Mouse (Mus musculus): ENCODE data around the gene Ap3m1.
"Not testable (repeated sequence)": the region's sequence is repeated elsewhere in the genome, so short reads cannot be mapped to it uniquely, and the experiment has no call there.

Ap3m1 gene

GRCm38 (mm10) chr14:21052112-21052780 is at the start of gene Ap3m1, which contains the start of gene Adk:
Ap3m1 (minus strand) TSS chr14:21052508.
Adk (plus strand) TSS chr14:21052574.
- in situ Hi-C loops (cut with MboI) = no loop called here

GRCm38 (mm10) chr14:21101562-21101961 is 49.3 kb upstream of the Ap3m1 start:
- in situ Hi-C loops (cut with MboI) = no loop called here

- in situ Hi-C loops (cut with MboI) = no loop called here
Observed at GRCm38 (mm10) chr14:21100876-21101275, 48.6 kb upstream of the Ap3m1 start.

- in situ Hi-C loops (cut with MboI) = no loop called here
Observed at GRCm38 (mm10) chr14:21099371-21099770, 47.1 kb upstream of the Ap3m1 start.

- in situ Hi-C loops (cut with MboI) = no loop called here
Observed at GRCm38 (mm10) chr14:21096689-21097088, 44.4 kb upstream of the Ap3m1 start.

- in situ Hi-C loops (cut with MboI) = no loop called here
Observed at GRCm38 (mm10) chr14:21096279-21096678, 44.0 kb upstream of the Ap3m1 start.

- in situ Hi-C loops (cut with MboI) = not testable (repeated sequence)
Observed at GRCm38 (mm10) chr14:21094161-21094560, 41.9 kb upstream of the Ap3m1 start.

DNA sequence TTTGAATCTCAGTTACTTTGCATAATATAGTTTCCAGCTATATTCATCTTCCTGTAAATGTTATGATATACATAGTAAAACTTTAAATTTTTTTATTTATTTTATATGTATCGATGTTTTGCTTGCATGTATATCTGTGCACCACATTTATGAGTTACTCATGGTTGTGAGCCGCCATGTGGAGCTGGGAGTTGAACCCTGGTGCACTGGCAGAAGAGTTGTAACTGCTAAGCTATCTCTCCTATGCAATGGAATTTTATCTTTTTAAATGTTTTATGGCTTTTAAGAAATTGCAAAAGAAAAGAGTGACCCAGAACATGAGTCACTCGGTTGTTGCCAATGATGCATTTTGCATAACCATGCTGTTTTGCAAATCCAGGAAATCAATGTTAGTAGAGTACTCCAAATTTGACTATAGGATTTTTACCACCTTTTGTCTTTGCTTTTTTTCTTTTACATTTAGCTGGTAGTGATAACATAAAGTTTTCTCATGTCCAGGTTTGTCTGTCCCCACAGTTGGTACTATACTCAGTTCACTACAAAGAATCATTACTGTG is 38.7 kb upstream of the Ap3m1 start:
- in situ Hi-C loops (cut with MboI) = no loop called here

GRCm38 (mm10) chr14:21090400-21090799 is 38.1 kb upstream of the Ap3m1 start:
- in situ Hi-C loops (cut with MboI) = no loop called here

- in situ Hi-C loops (cut with MboI) = no loop called here
Observed at GRCm38 (mm10) chr14:21088731-21089130, 36.4 kb upstream of the Ap3m1 start.

GRCm38 (mm10) chr14:21087390-21088060 is 35.2 kb upstream of the Ap3m1 start:
- in situ Hi-C loops (cut with MboI) = no loop called here

GRCm38 (mm10) chr14:21086827-21087351 is 34.6 kb upstream of the Ap3m1 start:
- in situ Hi-C loops (cut with MboI) = no loop called here

GRCm38 (mm10) chr14:21086106-21086505 is 33.8 kb upstream of the Ap3m1 start:
- in situ Hi-C loops (cut with MboI) = no loop called here

GRCm38 (mm10) chr14:21085666-21086065 is 33.4 kb upstream of the Ap3m1 start:
- in situ Hi-C loops (cut with MboI) = no loop called here

DNA sequence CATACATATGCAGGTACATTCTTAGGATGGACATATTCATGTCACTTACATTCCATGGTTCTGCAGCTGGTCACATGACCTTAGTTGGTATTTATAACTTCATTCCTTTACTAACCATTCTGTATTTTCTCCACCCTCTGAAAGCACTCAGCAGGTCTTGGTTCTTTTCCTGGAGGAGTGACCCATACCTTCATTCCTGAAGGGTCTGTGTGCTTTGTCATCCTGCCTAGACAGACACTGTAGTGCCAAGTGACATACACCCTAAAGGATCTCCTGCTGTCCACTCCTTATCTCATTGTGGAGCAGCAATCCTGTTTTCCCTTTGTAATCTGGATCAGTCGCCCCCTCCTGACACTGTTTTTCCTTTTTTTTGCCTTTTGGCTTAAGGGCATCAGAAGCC is 30.5 kb upstream of the Ap3m1 start:
- in situ Hi-C loops (cut with MboI) = no loop called here

DNA sequence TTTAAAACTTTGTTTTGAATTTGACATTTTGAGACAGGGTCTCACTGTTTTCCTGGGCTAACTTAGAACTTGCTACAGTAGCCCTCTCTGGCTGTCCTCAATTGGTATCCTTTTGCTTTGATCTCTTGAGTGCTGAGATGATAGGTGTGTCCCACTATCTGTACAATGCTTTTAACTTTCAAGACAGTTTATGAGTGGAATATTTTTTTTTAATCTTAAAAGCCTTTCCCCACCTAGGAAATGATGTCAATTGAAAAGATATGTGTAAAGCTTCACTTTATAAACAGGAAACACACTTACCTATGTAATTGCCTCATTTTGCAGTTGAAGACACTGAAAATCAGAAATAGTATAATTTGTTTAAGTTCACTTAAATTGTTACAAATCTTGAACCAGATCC is 26.2 kb upstream of the Ap3m1 start:
- in situ Hi-C loops (cut with MboI) = no loop called here

- in situ Hi-C loops (cut with MboI) = no loop called here
Observed at GRCm38 (mm10) chr14:21077939-21078338, 25.6 kb upstream of the Ap3m1 start.

DNA sequence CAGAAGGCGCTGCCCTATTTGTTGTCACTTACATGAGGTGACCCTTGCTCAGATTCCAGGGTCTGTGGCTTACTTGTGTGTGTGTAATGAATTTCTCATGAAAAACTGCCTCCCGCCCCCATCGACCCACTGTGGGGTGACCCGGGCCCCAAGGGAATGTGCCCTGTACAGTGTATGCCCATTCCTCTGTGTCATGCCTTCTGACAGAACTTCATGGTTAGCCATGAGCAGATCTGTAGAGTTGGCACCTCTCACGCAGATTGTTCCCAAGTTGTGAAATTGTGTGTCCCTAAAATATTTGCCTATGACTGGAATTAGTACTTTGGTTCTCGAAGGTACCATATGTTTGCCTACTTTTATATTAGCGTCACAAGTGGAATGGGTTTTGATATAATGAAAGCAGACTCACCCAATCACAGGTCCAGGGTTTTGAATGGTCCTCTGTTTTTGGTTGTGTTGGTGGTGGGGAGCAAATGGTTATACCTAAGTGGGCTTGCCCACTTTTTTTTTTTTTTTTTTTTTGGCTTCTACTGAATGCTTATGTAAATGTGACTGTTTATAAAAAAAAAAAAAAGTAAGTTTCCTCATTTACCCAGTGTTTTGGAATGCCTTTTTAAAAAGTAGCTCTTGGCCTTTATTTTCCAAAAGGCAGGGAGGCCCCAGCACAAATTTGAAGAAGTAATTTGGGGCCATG is 24.3 kb upstream of the Ap3m1 start:
- in situ Hi-C loops (cut with MboI) = no loop called here

- in situ Hi-C loops (cut with MboI) = no loop called here
Observed at GRCm38 (mm10) chr14:21075751-21076500, 23.6 kb upstream of the Ap3m1 start.

DNA sequence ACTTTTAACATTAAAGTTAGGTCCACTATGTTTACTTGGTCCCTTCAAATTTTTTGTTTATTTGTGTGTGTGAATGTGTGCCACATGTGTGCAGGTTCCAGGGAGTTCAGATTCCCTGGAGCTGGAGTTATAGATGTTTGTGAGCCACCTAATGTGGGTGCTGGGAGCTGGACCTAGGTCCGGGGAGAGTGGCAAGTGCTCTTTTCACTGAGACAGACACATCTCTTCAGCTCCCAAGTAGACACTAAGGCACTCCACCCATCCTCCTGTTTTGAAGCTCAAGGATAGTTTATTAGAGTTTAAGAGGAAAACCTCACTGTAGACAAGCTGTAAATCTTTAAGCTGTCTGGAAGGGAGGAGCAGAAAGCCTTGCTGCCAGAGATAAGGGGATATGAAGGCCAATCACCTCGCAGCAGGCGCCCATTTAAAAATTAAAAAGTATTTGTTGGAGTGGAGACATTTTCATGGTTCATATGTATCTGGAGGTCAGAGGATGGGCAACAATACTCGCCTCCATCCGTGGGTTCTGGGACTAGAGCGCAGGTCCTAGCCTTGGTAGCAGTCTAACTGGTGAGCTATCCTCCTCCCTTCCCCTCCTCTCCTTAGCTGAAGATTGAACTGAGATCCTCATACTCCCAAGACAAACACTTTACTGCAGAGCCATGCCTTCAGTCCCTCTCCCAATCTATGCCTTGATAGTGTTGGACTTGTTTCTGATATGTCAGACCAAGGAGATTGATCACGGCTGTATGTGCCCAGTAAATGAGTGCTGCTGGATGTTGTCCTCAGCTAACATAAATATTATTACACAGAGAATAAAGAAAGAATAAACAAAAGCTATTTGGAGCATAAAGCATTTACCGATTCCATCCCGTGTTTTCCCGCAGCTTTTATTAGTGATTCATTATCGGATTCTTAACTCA is 22.4 kb upstream of the Ap3m1 start:
- in situ Hi-C loops (cut with MboI) = no loop called here

DNA sequence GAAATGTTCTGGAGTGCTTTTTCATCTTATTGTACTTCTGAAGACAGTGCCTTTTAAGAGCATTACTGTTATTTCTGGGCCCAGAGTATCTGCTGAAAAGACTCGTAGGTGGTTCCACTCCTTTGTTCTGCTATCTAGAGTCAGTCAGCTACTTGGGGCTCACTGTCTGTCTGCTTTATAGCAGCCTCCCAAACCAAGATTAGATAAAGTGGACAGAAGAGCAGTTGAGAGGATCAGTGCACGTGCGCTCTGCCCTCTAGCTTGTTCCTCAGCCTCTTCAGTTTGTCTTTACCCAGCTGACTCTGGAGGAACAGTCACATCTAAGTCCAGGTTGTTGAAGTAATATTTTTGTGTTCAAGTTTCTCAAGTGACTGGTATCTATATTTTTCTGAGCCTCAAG is 21.7 kb upstream of the Ap3m1 start:
- in situ Hi-C loops (cut with MboI) = no loop called here
